Mouse (Mus musculus): ENCODE data around the gene Upk3bl.

Upk3bl gene

GRCm38 (mm10) chr5:136084891-136085651 is 30.8 kb downstream of the Upk3bl start:
- DNase-seq (ENCODE audit: low read depth, low spot score) = peak; percentile 68

GRCm38 (mm10) chr5:136086290-136086689 is 32.0 kb downstream of the Upk3bl start:
- no peak for DNase-seq (ENCODE audit: low read depth, low spot score)

- DNase-seq (ENCODE audit: low read depth, low spot score) = peak; percentile 61
These were observed 34.7 kb downstream of the Upk3bl start for GRCm38 (mm10) chr5:136088821-136089575.

- DNase-seq (ENCODE audit: low read depth, low spot score) = no peak
These were observed 37.6 kb downstream of the Upk3bl start for GRCm38 (mm10) chr5:136091927-136092326.

- no peak for DNase-seq (ENCODE audit: low read depth, low spot score)
These were observed 40.1 kb downstream of the Upk3bl start for GRCm38 (mm10) chr5:136094249-136095010.

GRCm38 (mm10) chr5:136095089-136095488 is 40.8 kb downstream of the Upk3bl start:
- DNase-seq (ENCODE audit: low read depth, low spot score) = no peak

- no peak for DNase-seq (ENCODE audit: low read depth, low spot score)
These were observed 44.2 kb downstream of the Upk3bl start for GRCm38 (mm10) chr5:136098536-136098935.

GRCm38 (mm10) chr5:136102099-136102820 is 48.0 kb downstream of the Upk3bl start:
- DNase-seq (ENCODE audit: low read depth, low spot score) = peak; percentile 98

- DNase-seq (ENCODE audit: low read depth, low spot score) = peak; percentile 93
These were observed 50.2 kb downstream of the Upk3bl start for GRCm38 (mm10) chr5:136104511-136104910.

GRCm38 (mm10) chr5:136108486-136108885 is 54.2 kb downstream of the Upk3bl start:
- no peak for DNase-seq (ENCODE audit: low read depth, low spot score)

GRCm38 (mm10) chr5:136109042-136109441 is 54.8 kb downstream of the Upk3bl start:
- no peak for DNase-seq (ENCODE audit: low read depth, low spot score)

GRCm38 (mm10) chr5:136113546-136113945 is 59.3 kb downstream of the Upk3bl start:
- peak; percentile 81 for DNase-seq (ENCODE audit: low read depth, low spot score)

Measured in ES-CJ7 (cell line).